Mouse (Mus musculus) embryonic stem cell, embryonic (primary cell): ENCODE measurements around the gene Cbr3.

Experiments used
- CTCF ChIA-PET, 4 experiments: fragments of 300-600 bp in 2 of 4; fragments of 350-600 bp in 2 of 4; sonication (Branson Sonifier 250); formaldehyde crosslinking; loops; one replicate each; lab custom pipeline; 2022; ENCODE audit warnings: inconsistent platforms in 2 of 4; lab: Charles Lee
- POLR2A ChIA-PET, 4 experiments: fragments of 300-600 bp in 2 of 4; fragments of 350-600 bp in 2 of 4; sonication (Branson Sonifier 250); formaldehyde crosslinking; loops; one replicate each; lab custom pipeline; 2022; ENCODE audit warnings: antibody characterized with exemption in 4 of 4, inconsistent platforms in 1 of 4; lab: Charles Lee

Gene Cbr3

GRCm38 (mm10) chr16:93682689-93683507, at the start of gene Cbr3:
Gene Cbr3, plus strand, starts transcription at chr16:93683215.
- ChIA-PET POLR2A (interaction anchor here (0.6 to 6.2 kb wide), 34 partner anchors 11 to 1206 kb away, joined by 3 to 58 read pairs (median 5); partner anchors contain the start of genes Morc3 (in 3 of the 4), Chaf1b (in 2 of the 4) and Dop1b (in 2 of the 4)), CTCF (interaction anchor here (0.9 to 7.1 kb wide), 8 partner anchors 11 to 104 kb away, joined by 3 to 142 read pairs (median 6); partner anchors contain the start of gene Dop1b (in 2 of the 4))

GRCm38 (mm10) chr16:93644006-93644405, 39.0 kb upstream of the Cbr3 start:
- POLR2A ChIA-PET = interaction anchor here in 1 of 4 experiments (0.5 kb wide), 1 partner anchor 1165 kb away, joined by 5 read pairs; no protein-coding TSS in a partner anchor
- CTCF ChIA-PET = no interaction called here

- ChIA-PET POLR2A (no interaction called here), CTCF (interaction anchor here in 2 of 4 experiments (0.6 to 1.0 kb wide), 2 partner anchors 21 to 616 kb away, joined by 3 read pairs; no protein-coding TSS in a partner anchor)
Measured at GRCm38 (mm10) chr16:93648441-93649183, 34.4 kb upstream of the Cbr3 start.

- CTCF ChIA-PET = no interaction called here
- POLR2A ChIA-PET = interaction anchor here in 2 of 4 experiments (0.6 to 0.9 kb wide), 2 partner anchors 15 to 43 kb away, joined by 3 read pairs; partner anchors contain the start of gene Cbr3 (in 1 of the 2)
Measured at GRCm38 (mm10) chr16:93667976-93668375, 15.0 kb upstream of the Cbr3 start.

- POLR2A ChIA-PET = interaction anchor here in 3 of 4 experiments (1.0 to 2.1 kb wide), 5 partner anchors 12 to 249 kb away, joined by 3 to 13 read pairs (median 3); no protein-coding TSS in a partner anchor
Measured at GRCm38 (mm10) chr16:93669521-93669920, 13.5 kb upstream of the Cbr3 start.

GRCm38 (mm10) chr16:93670466-93670865, 12.5 kb upstream of the Cbr3 start:
- CTCF ChIA-PET = interaction anchor here in 3 of 4 experiments (0.6 to 2.2 kb wide), 5 partner anchors 14 to 216 kb away, joined by 3 to 9 read pairs (median 5); no protein-coding TSS in a partner anchor
- POLR2A ChIA-PET = interaction anchor here (0.7 to 2.1 kb wide), 9 partner anchors 11 to 162 kb away, joined by 3 to 13 read pairs (median 3); partner anchors contain the start of gene Morc3 (in 1 of the 4)

More at GRCm38 (mm10) chr16:93669521-93669920, 13.5 kb upstream of the Cbr3 start:
- CTCF ChIA-PET = interaction anchor here in 2 of 4 experiments (0.5 to 2.2 kb wide), 2 partner anchors 15 to 685 kb away, joined by 4 to 5 read pairs; no protein-coding TSS in a partner anchor

GRCm38 (mm10) chr16:93671064-93671463, 12.0 kb upstream of the Cbr3 start:
- POLR2A ChIA-PET = interaction anchor here in 2 of 4 experiments (0.8 to 2.1 kb wide), 6 partner anchors 10 to 117 kb away, joined by 3 to 13 read pairs (median 4); no protein-coding TSS in a partner anchor
- CTCF ChIA-PET = interaction anchor here in 2 of 4 experiments (0.9 to 2.2 kb wide), 5 partner anchors 13 to 115 kb away, joined by 3 to 5 read pairs (median 4); no protein-coding TSS in a partner anchor

GRCm38 (mm10) chr16:93676376-93676775, 6.6 kb upstream of the Cbr3 start:
- CTCF ChIA-PET = interaction anchor here (0.7 to 1.2 kb wide), 10 partner anchors 9 to 296 kb away, joined by 3 to 8 read pairs (median 3); no protein-coding TSS in a partner anchor
- POLR2A ChIA-PET = interaction anchor here in 2 of 4 experiments (0.6 to 1.1 kb wide), 2 partner anchors 10 to 114 kb away, joined by 7 to 11 read pairs; no protein-coding TSS in a partner anchor

- ChIA-PET POLR2A (no interaction called here), CTCF (no interaction called here)
Measured at GRCm38 (mm10) chr16:93678206-93678605, 4.8 kb upstream of the Cbr3 start.

- ChIA-PET CTCF (interaction anchor here in 1 of 4 experiments (1.4 kb wide), 1 partner anchor 18 kb away, joined by 3 read pairs; no protein-coding TSS in a partner anchor), POLR2A (interaction anchor here in 3 of 4 experiments (0.5 to 1.6 kb wide), 4 partner anchors 12 to 153 kb away, joined by 3 to 5 read pairs (median 3); partner anchors contain the start of gene Morc3 (in 1 of the 3))
Measured at GRCm38 (mm10) chr16:93679165-93679564, 3.9 kb upstream of the Cbr3 start.

- CTCF ChIA-PET = interaction anchor here in 3 of 4 experiments (0.6 to 7.1 kb wide), 9 partner anchors 25 to 238 kb away, joined by 3 to 142 read pairs (median 5); partner anchors contain the start of gene Dop1b (in 1 of the 3)
- POLR2A ChIA-PET = interaction anchor here (0.5 to 3.7 kb wide), 29 partner anchors 10 to 1206 kb away, joined by 3 to 23 read pairs (median 4); partner anchors contain the start of genes Dop1b (in 2 of the 4), Morc3 (in 2 of the 4) and Setd4 (in 1 of the 4)
Measured at GRCm38 (mm10) chr16:93682156-93682688, 793 bp upstream of the Cbr3 start.

GRCm38 (mm10) chr16:93683508-93684236, 657 bp downstream of the Cbr3 start:
- ChIA-PET CTCF (interaction anchor here (0.6 to 7.1 kb wide), 10 partner anchors 11 to 142 kb away, joined by 3 to 142 read pairs (median 6); partner anchors contain the start of gene Dop1b (in 1 of the 4)), POLR2A (interaction anchor here (0.6 to 6.2 kb wide), 29 partner anchors 13 to 1218 kb away, joined by 3 to 58 read pairs (median 4); partner anchors contain the start of genes Chaf1b (in 2 of the 4), Dop1b (in 2 of the 4) and Morc3 (in 2 of the 4))

GRCm38 (mm10) chr16:93684441-93684840, 1.4 kb downstream of the Cbr3 start:
- ChIA-PET POLR2A (interaction anchor here (0.6 to 6.2 kb wide), 26 partner anchors 12 to 1218 kb away, joined by 3 to 58 read pairs (median 4); partner anchors contain the start of genes Chaf1b (in 2 of the 4), Dop1b (in 2 of the 4) and Morc3 (in 1 of the 4)), CTCF (interaction anchor here (0.6 to 7.1 kb wide), 10 partner anchors 14 to 250 kb away, joined by 3 to 142 read pairs (median 6); partner anchors contain the start of gene Dop1b (in 1 of the 4))

GRCm38 (mm10) chr16:93685783-93686182, 2.8 kb downstream of the Cbr3 start:
- POLR2A ChIA-PET = interaction anchor here (0.6 to 6.2 kb wide), 28 partner anchors 11 to 197 kb away, joined by 3 to 58 read pairs (median 4); partner anchors contain the start of genes Dop1b (in 3 of the 4), Chaf1b (in 1 of the 4) and Morc3 (in 1 of the 4)
- CTCF ChIA-PET = interaction anchor here (0.6 to 7.1 kb wide), 53 partner anchors 8 to 1508 kb away, joined by 3 to 142 read pairs (median 6); partner anchors contain the start of genes Dop1b (in 2 of the 4) and Setd4 (in 1 of the 4)

- ChIA-PET CTCF (interaction anchor here (0.5 to 7.1 kb wide), 110 partner anchors 8 to 1528 kb away, joined by 3 to 142 read pairs (median 4); partner anchors contain the start of genes Chaf1b (in 3 of the 4), Dop1b (in 3 of the 4), Morc3 (in 1 of the 4) and Setd4 (in 1 of the 4)), POLR2A (interaction anchor here (0.6 to 6.2 kb wide), 47 partner anchors 10 to 767 kb away, joined by 3 to 58 read pairs (median 4); partner anchors contain the start of genes Dop1b (in 3 of the 4), Chaf1b (in 2 of the 4), Morc3 (in 1 of the 4) and Ttc3 (in 1 of the 4))
Measured at GRCm38 (mm10) chr16:93686421-93686820, 3.4 kb downstream of the Cbr3 start.
